Mouse (Mus musculus) embryonic facial prominence, embryonic 12.5 days (tissue): ENCODE measurements around the gene Cln6. TPM values are rescaled to one million over a fixed set of nuclear protein-coding genes. Genes with fewer than 3 reads are reported as not detected.
"Not testable (repeated sequence)": the region's sequence is repeated elsewhere in the genome, so short reads cannot be mapped to it uniquely, and the experiment has no call there.

Experiments used
- ATAC-seq: fragments of 200-750 bp; cut with Nextera tagmentation; 2 replicates; pipeline ENCODE4 v1.8.0; 2017; ENCODE audit not compliant: insufficient number of reproducible peaks, insufficient read depth, low FRiP score, low TSS enrichment
- H3K27ac ChIP-seq: fragments of 300-500 bp; sonication (generic); 2 replicates; pipeline ENCODE4 v1.5.1; 2016; ENCODE audit warnings: mild to moderate bottlenecking
- H3K27me3 ChIP-seq: fragments of 300-500 bp; sonication (generic); 2 replicates; pipeline ENCODE4 v1.6.1; 2016; ENCODE audit warnings: mild to moderate bottlenecking, moderate library complexity
- H3K36me3 ChIP-seq: fragments of 300-500 bp; sonication (generic); 2 replicates; pipeline ENCODE4 v1.6.1; 2016; ENCODE audit warnings: mild to moderate bottlenecking
- H3K4me1 ChIP-seq: fragments of 300-500 bp; sonication (generic); 2 replicates; pipeline ENCODE4 v1.6.1; 2016
- H3K4me2 ChIP-seq: fragments of 300-500 bp; sonication (generic); replicated peaks from 2 replicates; pipeline ENCODE4 v1.6.1; 2016; ENCODE audit warnings: mild to moderate bottlenecking, moderate library complexity
- H3K4me3 ChIP-seq: fragments of 300-500 bp; sonication (generic); 2 replicates; pipeline ENCODE4 v1.5.1; 2016; ENCODE audit warnings: mild to moderate bottlenecking
- H3K9ac ChIP-seq: fragments of 300-500 bp; sonication (generic); 2 replicates; pipeline ENCODE4 v1.6.1; 2016; ENCODE audit warnings: mild to moderate bottlenecking, moderate library complexity
- H3K9me3 ChIP-seq: fragments of 300-500 bp; sonication (generic); 2 replicates; pipeline ENCODE4 v1.6.1; 2016; ENCODE audit warnings: mild to moderate bottlenecking, moderate library complexity
- WGBS: fragments of 180-500 bp; shearing (Covaris S2); methylation state at CpG from one replicate; pipeline ENCODE4 v1.1.7; 2016; 5-methylcytosine and 5-hydroxymethylcytosine counted together
- polyA plus RNA-seq: library from polyadenylated mRNA; unstranded; fragments of >200 nt; fragmentation: Nextera tagmentation; extraction: Ambion mirVana; gene quantifications from 2 replicates; pipeline ENCODE4 v1.2.1, GENCODE M21; 2016

Cln6 gene
- 14.7 and 17.1 TPM in 2 replicates for polyA plus RNA-seq

- under 1% methylated on average over 41 of the region's 48 CpGs for WGBS
These were observed at the start of gene Cln6 for GRCm38 (mm10) chr9:62838506-62839171. TSS of gene Cln6 (plus strand) at chr9:62838785.

GRCm38 (mm10) chr9:62789856-62790255, 48.7 kb upstream of the Cln6 start:
- Histone ChIP-seq H3K4me1 (no peaks in the 10 kb centered on the region), H3K4me2 (no peak overlapping the region), H3K36me3 (0 out of 2 replicates have a peak, but pooled peaks cover 13% of the 10 kb centered on the region), H3K27me3 (no peaks in the 10 kb centered on the region), H3K27ac (no peak overlapping the region), H3K4me3 (no peak overlapping the region), H3K9ac (no peak overlapping the region), H3K9me3 (no peaks in the 10 kb centered on the region)
- 92% methylated on average over 12 of the region's 12 CpGs for WGBS
- ATAC-seq, result no peak

More at GRCm38 (mm10) chr9:62838506-62839171, at the start of gene Cln6:
- Histone ChIP-seq H3K4me2 (peak within 1 kb of the TSS; percentile 75), H3K9me3 (no peaks in the 10 kb centered on the region), H3K27ac (peak within 1 kb of the TSS; percentile 83), H3K36me3 (no peaks in the 10 kb centered on the region), H3K4me1 (peaks cover 8% of the 10 kb centered on the region; the same call in 1 of the 2 replicates), H3K27me3 (no peaks in the 10 kb centered on the region), H3K4me3 (peak within 1 kb of the TSS; percentile 57), H3K9ac (peak within 1 kb of the TSS; percentile 77)
- peak; percentile 68 for ATAC-seq

DNA sequence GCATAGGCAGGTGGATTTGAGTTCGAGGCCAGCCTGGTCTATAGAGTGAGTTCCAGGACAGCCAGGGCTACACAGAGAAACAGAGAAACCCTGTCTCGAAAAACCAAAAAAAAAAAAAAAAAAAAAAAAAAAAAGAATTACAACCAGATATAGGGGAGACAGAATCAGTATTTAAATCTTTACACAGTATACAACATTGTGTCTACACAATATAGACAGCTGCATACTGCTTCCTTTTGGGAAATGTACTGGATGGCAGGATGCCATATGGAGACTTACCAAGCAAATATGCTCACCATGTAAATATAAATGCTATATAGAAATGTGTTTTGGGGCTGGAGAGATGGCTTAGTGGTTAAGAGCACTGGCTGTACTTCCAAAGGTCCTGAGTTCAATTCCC, 39.4 kb upstream of the Cln6 start:
- not testable (repeated sequence) for H3K4me2 ChIP-seq, H3K27ac ChIP-seq, H3K27me3 ChIP-seq, H3K9ac ChIP-seq, H3K4me3 ChIP-seq, H3K4me1 ChIP-seq, ATAC-seq, H3K9me3 ChIP-seq
- peaks cover 36% of the 10 kb centered on the region for H3K36me3 ChIP-seq
- 87% methylated on average over 2 of the region's 2 CpGs for WGBS

GRCm38 (mm10) chr9:62810095-62810494, 28.5 kb upstream of the Cln6 start:
- H3K27me3 ChIP-seq, result no peaks in the 10 kb centered on the region
- H3K9ac ChIP-seq, result peak overlapping the region; percentile 95
- no peak for ATAC-seq
- peaks cover 16% of the 10 kb centered on the region for H3K4me1 ChIP-seq
- H3K9me3 ChIP-seq, result no peaks in the 10 kb centered on the region
- peak overlapping the region; percentile 94 for H3K4me2 ChIP-seq
- H3K27ac ChIP-seq, result no peak overlapping the region
- no peaks in the 10 kb centered on the region for H3K36me3 ChIP-seq
- peak overlapping the region; percentile 99 for H3K4me3 ChIP-seq
- 20% methylated on average over 8 of the region's 8 CpGs for WGBS

DNA sequence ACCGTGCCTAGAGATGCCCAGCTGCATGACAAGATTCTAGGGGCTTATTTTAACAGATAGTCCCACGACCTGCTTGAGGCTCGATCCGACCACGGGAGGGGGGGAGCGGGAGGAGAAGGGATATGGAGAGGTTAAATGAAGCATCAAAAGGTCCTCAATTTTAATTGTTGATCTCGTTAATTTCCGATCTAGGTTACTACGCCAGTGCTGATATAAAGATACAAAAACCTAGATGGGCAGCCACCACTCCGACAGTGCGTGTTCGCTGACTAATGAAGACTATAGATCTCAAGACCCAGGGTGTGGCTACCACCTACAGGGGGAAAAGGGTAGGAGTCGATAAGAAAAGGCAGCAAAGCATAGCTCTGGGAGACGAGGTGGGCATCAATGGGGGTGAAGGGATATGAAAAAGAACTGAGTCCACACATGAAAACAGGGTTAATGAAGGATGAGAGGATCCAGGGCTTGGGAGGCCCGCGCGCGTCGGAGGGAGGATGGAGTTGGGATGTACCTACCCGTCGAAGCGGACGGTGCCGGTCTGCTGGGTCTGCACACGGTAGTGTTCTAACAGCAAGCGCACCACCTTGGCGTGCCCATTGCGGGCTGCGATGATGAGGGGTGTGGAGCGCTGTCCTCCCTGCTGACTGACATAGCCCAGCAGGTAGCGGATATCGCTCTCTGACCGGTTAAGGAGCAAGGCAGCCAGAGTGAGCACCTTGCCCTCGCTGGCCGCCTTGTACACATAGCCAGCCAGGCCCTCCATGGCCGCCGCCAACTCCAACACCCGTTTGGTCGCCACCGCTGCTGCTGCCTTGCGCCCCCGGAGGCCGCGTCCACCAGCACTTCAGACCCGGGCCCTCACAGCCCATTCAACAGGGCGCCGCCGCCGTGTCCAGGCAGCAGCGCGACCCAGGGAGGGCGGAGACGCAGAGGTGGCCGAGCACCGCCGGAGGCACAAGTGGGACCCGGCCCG, 27.8 kb upstream of the Cln6 start:
- peak overlapping the region; percentile 99 for H3K4me3 ChIP-seq
- no peaks in the 10 kb centered on the region for H3K36me3 ChIP-seq
- under 1% methylated on average over 58 of the region's 58 CpGs for WGBS
- peaks cover 16% of the 10 kb centered on the region for H3K4me1 ChIP-seq
- H3K27ac ChIP-seq, result peak overlapping the region; percentile 96
- no peaks in the 10 kb centered on the region for H3K9me3 ChIP-seq
- H3K4me2 ChIP-seq, result peak overlapping the region; percentile 94
- H3K27me3 ChIP-seq, result no peaks in the 10 kb centered on the region
- peak overlapping the region; percentile 95 for H3K9ac ChIP-seq
- peak; percentile 69 for ATAC-seq

DNA sequence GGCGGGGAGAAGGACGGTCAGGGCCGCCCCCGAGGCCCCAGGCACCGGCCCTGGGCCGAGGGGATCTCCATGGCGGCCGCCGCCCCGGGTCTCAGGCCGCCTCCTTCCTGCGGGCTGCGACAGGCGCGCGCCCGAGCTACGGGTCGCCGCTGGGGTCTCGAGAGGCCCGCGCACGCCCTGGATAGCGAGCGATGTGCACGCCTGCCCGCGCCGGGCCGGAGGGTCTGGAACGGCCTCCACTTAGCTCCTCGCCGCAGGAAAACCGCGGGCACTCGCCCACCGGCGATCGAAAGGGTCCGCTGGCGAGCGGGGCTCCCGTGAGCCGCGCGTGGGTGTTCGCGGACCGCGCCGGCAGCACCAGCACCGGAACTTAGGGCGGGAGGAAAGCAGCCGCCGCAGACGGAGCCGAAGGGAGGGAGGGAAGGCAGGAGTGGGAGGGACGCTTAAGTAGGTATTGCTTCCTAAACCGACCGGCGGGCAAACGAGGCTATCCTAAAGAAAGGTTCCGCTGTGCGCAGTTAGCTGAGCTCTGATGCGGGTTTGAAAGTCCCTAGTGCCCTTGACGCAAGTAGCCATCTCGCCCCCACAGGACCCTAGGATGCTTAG, 27.0 kb upstream of the Cln6 start, which contains the start of gene Fem1b:
Gene Fem1b, minus strand, starts transcription at position 419 of the 606 bp plus-strand sequence.
- under 1% methylated on average over 63 of the region's 68 CpGs for WGBS
- peak; percentile 91 for ATAC-seq

DNA sequence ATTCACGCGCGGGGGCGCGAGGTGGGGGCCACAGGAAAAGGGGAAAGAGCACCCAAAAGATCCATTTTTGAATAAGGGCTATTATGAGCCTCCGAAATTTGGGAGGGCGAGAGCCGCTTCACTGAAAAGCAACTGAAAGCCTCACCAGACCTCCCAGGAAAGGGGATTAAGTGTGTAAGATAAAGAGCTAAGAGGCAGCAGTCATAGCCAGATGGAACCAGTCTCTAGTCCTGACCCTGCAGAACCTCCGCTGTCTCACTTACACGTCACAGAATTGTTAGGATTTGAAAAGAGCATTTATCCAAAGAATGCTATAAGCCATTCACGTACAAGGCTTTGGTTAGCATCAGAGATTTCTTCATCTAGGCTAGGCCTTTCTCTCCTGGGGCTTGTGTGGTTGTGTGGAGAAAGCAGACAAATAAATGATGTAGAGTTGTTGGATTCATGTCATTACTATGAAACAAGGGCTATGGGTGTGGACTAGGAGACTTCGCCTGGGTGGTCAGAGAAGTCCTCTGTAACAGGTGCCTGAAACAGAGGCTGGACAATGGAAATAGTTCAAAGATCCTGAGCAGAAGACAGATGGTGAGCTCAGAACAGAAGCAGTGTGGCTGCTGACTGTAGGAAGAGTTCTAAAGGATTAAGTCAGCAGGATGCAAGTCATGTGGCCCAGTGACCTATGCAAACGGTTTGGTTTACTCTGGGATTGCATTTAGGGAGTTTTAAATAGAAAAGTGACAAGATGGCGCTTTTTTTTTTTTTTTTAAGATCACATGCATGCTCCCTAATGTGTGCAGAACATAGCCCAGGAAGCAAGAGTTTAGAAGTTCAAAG, 26.2 kb upstream of the Cln6 start:
- Histone ChIP-seq H3K4me1 (peaks cover 16% of the 10 kb centered on the region), H3K27ac (peak overlapping the region; percentile 96), H3K4me2 (peak overlapping the region; percentile 94), H3K4me3 (peak overlapping the region; percentile 99), H3K9ac (peak overlapping the region; percentile 95), H3K9me3 (no peaks in the 10 kb centered on the region), H3K27me3 (no peaks in the 10 kb centered on the region), H3K36me3 (no peaks in the 10 kb centered on the region)
- WGBS, result 13% methylated on average over 14 of the region's 14 CpGs
- ATAC-seq, result no peak

More for the DNA sequence above, 27.0 kb upstream of the Cln6 start, which contains the start of gene Fem1b:
- H3K27ac ChIP-seq, result peak within 1 kb of the TSS; percentile 96
- H3K4me1 ChIP-seq, result peaks cover 16% of the 10 kb centered on the region
- peak within 1 kb of the TSS; percentile 95 for H3K9ac ChIP-seq
- no peaks in the 10 kb centered on the region for H3K9me3 ChIP-seq
- peak within 1 kb of the TSS; percentile 94 for H3K4me2 ChIP-seq
- H3K27me3 ChIP-seq, result no peaks in the 10 kb centered on the region
- peak within 1 kb of the TSS; percentile 99 for H3K4me3 ChIP-seq
- H3K36me3 ChIP-seq, result no peaks in the 10 kb centered on the region

DNA sequence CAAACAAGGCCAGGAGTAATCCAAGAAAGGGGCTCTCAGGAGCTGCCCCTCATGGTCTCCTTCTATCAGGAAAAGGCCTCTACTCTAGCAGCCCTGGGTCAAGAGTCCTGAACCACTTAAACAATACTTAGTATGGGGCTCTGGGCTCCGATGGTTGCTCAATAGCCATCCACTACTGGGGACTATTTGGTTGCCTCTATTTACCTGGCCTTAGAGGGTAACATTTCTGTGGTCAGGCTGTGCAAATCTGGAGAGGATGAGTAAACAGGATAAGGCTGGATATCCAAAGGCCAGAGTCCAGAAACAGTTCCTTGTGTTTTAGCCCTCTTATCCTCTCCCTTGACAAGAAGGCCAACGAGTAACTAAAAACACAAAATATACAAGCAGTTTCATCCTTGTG, 23.8 kb upstream of the Cln6 start:
- no peak for ATAC-seq
- 85% methylated on average over 2 of the region's 2 CpGs for WGBS
- peaks cover 5% of the 10 kb centered on the region for H3K4me1 ChIP-seq

DNA sequence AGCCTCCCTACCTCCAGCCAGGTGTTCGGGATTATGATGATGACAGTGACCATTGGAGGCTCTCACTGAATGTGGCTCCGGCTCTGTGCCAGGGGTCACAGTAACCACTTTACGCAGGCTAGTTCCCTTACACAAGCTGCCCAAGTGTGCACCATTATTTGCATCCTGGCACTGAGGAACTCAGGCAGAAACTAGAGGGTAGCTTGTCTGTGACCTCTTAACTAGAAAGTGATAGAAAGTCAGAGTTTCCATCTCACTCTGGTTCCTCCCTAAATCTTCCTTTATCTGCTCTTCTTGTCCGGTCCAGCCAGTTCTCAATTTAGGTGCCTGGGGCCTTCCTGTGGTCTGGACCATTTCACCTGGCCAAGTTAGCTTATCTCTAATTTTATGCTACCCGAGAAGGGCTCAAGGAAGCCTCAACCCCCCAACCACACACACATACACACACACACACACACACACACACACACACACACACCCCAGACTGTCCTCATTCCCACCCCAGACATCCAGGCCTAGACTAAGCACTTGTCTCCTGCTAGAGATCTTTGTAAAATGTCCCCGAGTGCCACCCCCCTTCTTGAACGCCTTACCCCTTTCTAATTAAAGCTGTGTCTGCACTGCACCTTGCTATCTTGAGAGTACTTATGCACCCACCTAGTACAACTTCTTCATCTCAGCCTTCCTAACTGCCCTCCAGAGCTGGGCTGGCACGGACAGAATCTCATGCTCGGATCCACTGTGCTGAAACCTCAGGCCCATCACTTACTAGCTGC, 22.1 kb upstream of the Cln6 start:
- H3K27me3 ChIP-seq, result no peaks in the 10 kb centered on the region
- no peaks in the 10 kb centered on the region for H3K36me3 ChIP-seq
- ATAC-seq, result no peak
- no peak overlapping the region for H3K27ac ChIP-seq
- H3K4me1 ChIP-seq, result peaks cover 5% of the 10 kb centered on the region
- WGBS, result 75% methylated on average over 9 of the region's 9 CpGs
- no peak overlapping the region for H3K9ac ChIP-seq
- H3K4me3 ChIP-seq, result no peak overlapping the region
- H3K9me3 ChIP-seq, result no peaks in the 10 kb centered on the region
- H3K4me2 ChIP-seq, result no peak overlapping the region

More for the DNA sequence above, 23.8 kb upstream of the Cln6 start:
- Histone ChIP-seq H3K9ac (no peak overlapping the region), H3K27me3 (no peaks in the 10 kb centered on the region), H3K9me3 (no peaks in the 10 kb centered on the region), H3K4me2 (no peak overlapping the region), H3K36me3 (no peaks in the 10 kb centered on the region), H3K4me3 (no peak overlapping the region), H3K27ac (no peak overlapping the region)

GRCm38 (mm10) chr9:62817099-62817571, 21.4 kb upstream of the Cln6 start:
- no peak overlapping the region for H3K4me2 ChIP-seq
- no peak overlapping the region for H3K9ac ChIP-seq
- no peak overlapping the region for H3K27ac ChIP-seq
- peaks cover 4% of the 10 kb centered on the region for H3K4me1 ChIP-seq
- no peaks in the 10 kb centered on the region for H3K27me3 ChIP-seq
- H3K36me3 ChIP-seq, result no peaks in the 10 kb centered on the region
- no peak for ATAC-seq
- no peak overlapping the region for H3K4me3 ChIP-seq
- no peaks in the 10 kb centered on the region for H3K9me3 ChIP-seq
- WGBS, result 64% methylated on average over 12 of the region's 12 CpGs
